Mouse (Mus musculus) right cerebral cortex, adult 18-20 months (tissue): ENCODE measurements at regions not wholly inside any gene's neighbourhood (a gene's known extent, or its start where the extent isn't known, plus 50 kb on each side); places are given as distances from the start of the nearest gene placed in this dataset.
"Not testable (repeated sequence)": the region's sequence is repeated elsewhere in the genome, so short reads cannot be mapped to it uniquely, and the experiment has no call there.

Experiments
- DNase-seq: peaks from one replicate; pipeline ENCODE4 v3.0.0; 2022; ENCODE audit warnings: mixed read lengths

- DNase-seq, result not testable (repeated sequence)
These were observed 174.6 kb downstream of the Fam181b start for GRCm38 (mm10) chr7:93254287-93254686.

- DNase-seq, result no peak
These were observed 206.1 kb downstream of the Fam181b start for GRCm38 (mm10) chr7:93285748-93286147.

GRCm38 (mm10) chr7:93291457-93291856 is 211.8 kb downstream of the Fam181b start:
- no peak for DNase-seq

GRCm38 (mm10) chr7:93291945-93292696 is 212.5 kb downstream of the Fam181b start:
- no peak for DNase-seq

GRCm38 (mm10) chr7:93312731-93313130 is 233.1 kb downstream of the Fam181b start:
- DNase-seq, result no peak

GRCm38 (mm10) chr7:93331351-93331750 is 251.7 kb downstream of the Fam181b start:
- no peak for DNase-seq

- no peak for DNase-seq
These were observed 252.5 kb downstream of the Fam181b start for GRCm38 (mm10) chr7:93332203-93332602.

GRCm38 (mm10) chr7:93336420-93336819 is 256.8 kb downstream of the Fam181b start:
- peak; percentile 31 for DNase-seq
